Mouse (Mus musculus): ENCODE measurements around the gene D17H6S53E.

Gene D17H6S53E

GRCm38 (mm10) chr17:35125578-35125977 lies 595 bp upstream of the D17H6S53E start:
- in situ Hi-C loops (cut with MboI; ENCODE audit: low pct_unique_long_range_greater_than_20kb in 1 of 2, low sequenced_read_pairs in 2 of 2, unreplicated experiment in 1 of 2): no loop called here

GRCm38 (mm10) chr17:35127017-35127416 lies 844 bp downstream of the D17H6S53E start:
- in situ Hi-C loops (cut with MboI; ENCODE audit: low pct_unique_long_range_greater_than_20kb in 1 of 2, low sequenced_read_pairs in 2 of 2, unreplicated experiment in 1 of 2): no loop called here

DNA sequence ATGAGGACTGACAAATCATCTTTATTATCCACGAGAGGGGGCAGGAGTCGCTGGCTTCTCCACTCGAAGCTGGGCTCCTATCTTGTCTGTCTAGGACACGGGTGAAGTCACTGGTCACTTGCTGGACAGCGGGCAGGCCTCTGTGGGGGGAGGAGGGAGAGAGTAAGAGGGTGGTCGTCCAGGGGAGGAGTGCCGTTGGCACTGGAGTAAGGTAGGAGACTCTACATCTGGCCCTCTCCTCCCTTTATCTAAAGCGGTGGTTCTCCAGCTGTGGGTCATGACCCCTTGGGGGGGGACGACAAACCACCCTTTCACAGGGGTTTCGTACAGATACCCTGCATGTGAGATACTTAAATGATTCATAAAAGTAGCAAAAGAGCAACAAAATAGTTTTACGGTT lies 2.8 kb downstream of the D17H6S53E start:
- in situ Hi-C loops (cut with MboI; ENCODE audit: low pct_unique_long_range_greater_than_20kb in 1 of 2, low sequenced_read_pairs in 2 of 2, unreplicated experiment in 1 of 2): no loop called here

- in situ Hi-C loops (cut with MboI; ENCODE audit: low pct_unique_long_range_greater_than_20kb in 1 of 2, low sequenced_read_pairs in 2 of 2, unreplicated experiment in 1 of 2): no loop called here
Observed at GRCm38 (mm10) chr17:35131038-35131437, 4.9 kb downstream of the D17H6S53E start.

DNA sequence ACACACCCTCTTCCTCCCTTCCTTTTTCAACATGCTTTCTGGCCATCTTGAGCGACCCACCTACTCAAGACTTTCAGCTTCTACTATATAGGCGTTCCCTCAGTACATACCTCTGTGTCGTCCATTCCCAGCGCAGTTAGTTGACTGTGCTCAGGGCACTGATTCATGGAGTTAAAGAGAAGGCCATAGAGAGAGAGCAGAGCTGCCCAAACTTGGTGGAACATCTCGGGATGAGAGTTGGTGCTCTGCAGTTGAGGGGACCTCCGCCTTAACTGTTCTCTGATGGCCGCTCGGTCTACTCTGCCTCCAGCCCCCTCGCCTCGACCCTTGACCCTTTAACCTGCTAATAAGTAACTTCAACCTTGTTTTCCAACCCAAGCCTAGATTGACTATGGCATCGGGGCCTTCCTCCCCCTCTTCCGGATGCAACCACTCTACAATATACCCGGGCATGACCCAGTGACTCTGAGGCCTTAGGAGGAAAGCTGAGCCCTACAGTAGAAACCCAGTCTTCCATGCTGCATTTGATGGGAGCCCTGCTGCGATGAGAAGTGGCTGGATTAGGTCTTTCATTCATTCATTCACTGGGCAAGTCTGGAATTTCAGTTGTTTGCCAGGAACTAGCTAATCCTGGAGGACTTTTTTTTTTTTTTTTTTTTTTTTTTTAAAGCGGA lies 5.5 kb downstream of the D17H6S53E start, which contains the start of gene Apom:
Gene Apom (minus strand): TSS at position 551 of the 674 bp plus-strand sequence.
- in situ Hi-C loops (cut with MboI; ENCODE audit: low pct_unique_long_range_greater_than_20kb in 1 of 2, low sequenced_read_pairs in 2 of 2, unreplicated experiment in 1 of 2): no loop called here

GRCm38 (mm10) chr17:35132174-35132560 lies 6.0 kb downstream of the D17H6S53E start:
- in situ Hi-C loops (cut with MboI; ENCODE audit: low pct_unique_long_range_greater_than_20kb in 1 of 2, low sequenced_read_pairs in 2 of 2, unreplicated experiment in 1 of 2): no loop called here

GRCm38 (mm10) chr17:35133517-35133916 lies 7.3 kb downstream of the D17H6S53E start:
- in situ Hi-C loops (cut with MboI; ENCODE audit: low pct_unique_long_range_greater_than_20kb in 1 of 2, low sequenced_read_pairs in 2 of 2, unreplicated experiment in 1 of 2): no loop called here

GRCm38 (mm10) chr17:35134801-35135590 lies 8.8 kb downstream of the D17H6S53E start, which contains the start of gene Bag6:
Gene Bag6 (plus strand): TSS chr17:35135178.
- in situ Hi-C loops (cut with MboI; ENCODE audit: low pct_unique_long_range_greater_than_20kb in 1 of 2, low sequenced_read_pairs in 2 of 2, unreplicated experiment in 1 of 2): no loop called here

- in situ Hi-C loops (cut with MboI; ENCODE audit: low pct_unique_long_range_greater_than_20kb in 1 of 2, low sequenced_read_pairs in 2 of 2, unreplicated experiment in 1 of 2): no loop called here
Observed at GRCm38 (mm10) chr17:35135591-35136320, 9.6 kb downstream of the D17H6S53E start.

DNA sequence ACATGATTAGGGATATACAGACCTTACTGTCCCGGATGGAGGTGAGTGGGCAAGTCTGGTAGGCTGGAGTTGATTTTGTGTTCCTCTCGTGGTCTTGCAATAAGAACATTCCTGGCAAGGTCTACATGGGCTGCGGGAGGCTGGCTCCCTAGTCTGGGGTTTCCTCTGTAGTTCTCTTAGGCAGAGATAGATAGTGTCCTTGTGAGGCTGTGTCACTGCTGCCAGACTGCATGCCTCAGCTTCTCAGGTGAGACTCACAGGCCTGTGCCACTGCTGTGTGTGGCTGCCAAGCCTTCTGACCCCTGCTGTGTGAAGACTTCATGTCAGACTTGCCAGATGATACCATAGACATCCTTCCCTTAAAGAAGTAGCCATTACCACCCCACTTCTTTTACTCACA lies 13.1 kb downstream of the D17H6S53E start:
- in situ Hi-C loops (cut with MboI; ENCODE audit: low pct_unique_long_range_greater_than_20kb in 1 of 2, low sequenced_read_pairs in 2 of 2, unreplicated experiment in 1 of 2): no loop called here

- in situ Hi-C loops (cut with MboI; ENCODE audit: low pct_unique_long_range_greater_than_20kb in 1 of 2, low sequenced_read_pairs in 2 of 2, unreplicated experiment in 1 of 2): loop anchor here in 1 of 2 experiments (10.0 kb wide), 1 partner anchor 126 kb away; the partner anchor contains the start of gene Vwa7
Observed at GRCm38 (mm10) chr17:35140490-35140996, 14.4 kb downstream of the D17H6S53E start.

GRCm38 (mm10) chr17:35141971-35142370 lies 15.8 kb downstream of the D17H6S53E start:
- in situ Hi-C loops (cut with MboI; ENCODE audit: low pct_unique_long_range_greater_than_20kb in 1 of 2, low sequenced_read_pairs in 2 of 2, unreplicated experiment in 1 of 2): loop anchor here in 1 of 2 experiments (10.0 kb wide), 1 partner anchor 127 kb away; the partner anchor contains the start of gene Vwa7

DNA sequence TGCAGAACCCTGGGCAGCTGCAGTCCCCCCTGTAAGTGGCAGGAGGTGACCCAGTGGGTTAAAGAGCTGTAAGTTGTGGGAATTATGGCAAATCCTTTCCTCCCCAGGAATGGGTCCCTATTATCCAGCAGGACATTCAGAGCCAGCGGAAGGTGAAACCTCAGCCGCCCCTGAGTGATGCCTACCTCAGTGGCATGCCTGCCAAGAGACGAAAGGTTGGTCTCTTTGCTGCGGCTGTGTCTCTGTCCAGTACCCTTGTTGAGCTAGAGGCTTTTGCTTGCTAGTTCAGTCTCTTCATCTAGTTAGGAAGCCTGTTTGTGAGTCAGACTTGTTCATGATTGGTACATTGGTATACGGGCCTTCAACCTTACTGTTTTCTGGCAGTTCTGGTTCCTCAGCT lies 20.0 kb downstream of the D17H6S53E start:
- in situ Hi-C loops (cut with MboI; ENCODE audit: low pct_unique_long_range_greater_than_20kb in 1 of 2, low sequenced_read_pairs in 2 of 2, unreplicated experiment in 1 of 2): loop anchor here in 1 of 2 experiments (10.0 kb wide), 1 partner anchor 131 kb away; the partner anchor contains the start of gene Vwa7

- in situ Hi-C loops (cut with MboI; ENCODE audit: low pct_unique_long_range_greater_than_20kb in 1 of 2, low sequenced_read_pairs in 2 of 2, unreplicated experiment in 1 of 2): loop anchor here in 1 of 2 experiments (10.0 kb wide), 1 partner anchor 133 kb away; the partner anchor contains the start of gene Vwa7
Observed at GRCm38 (mm10) chr17:35147348-35147747, 21.2 kb downstream of the D17H6S53E start.

- in situ Hi-C loops (cut with MboI; ENCODE audit: low pct_unique_long_range_greater_than_20kb in 1 of 2, low sequenced_read_pairs in 2 of 2, unreplicated experiment in 1 of 2): loop anchor here in 1 of 2 experiments (10.0 kb wide), 1 partner anchor 133 kb away; the partner anchor contains the start of gene Vwa7
Observed at GRCm38 (mm10) chr17:35147922-35148639, 21.9 kb downstream of the D17H6S53E start.

DNA sequence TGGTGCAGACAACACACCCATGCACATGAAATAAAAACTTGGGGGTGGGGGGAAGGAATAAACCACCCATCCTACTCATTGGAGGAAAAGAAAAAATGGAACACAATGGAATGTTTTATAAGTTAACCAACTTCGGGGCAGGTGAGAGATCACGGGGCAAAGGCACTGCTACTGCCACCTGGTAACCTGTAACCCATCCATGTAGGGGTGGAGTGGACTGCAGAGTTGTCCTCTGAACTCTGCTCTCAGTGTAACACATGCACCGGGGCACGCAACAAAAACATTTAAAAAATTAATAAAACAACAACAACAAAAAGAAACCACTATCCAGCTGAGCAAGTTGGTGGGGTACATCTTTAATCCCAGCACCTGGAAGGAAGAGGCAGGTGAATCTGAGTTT lies 25.9 kb downstream of the D17H6S53E start:
- in situ Hi-C loops (cut with MboI; ENCODE audit: low pct_unique_long_range_greater_than_20kb in 1 of 2, low sequenced_read_pairs in 2 of 2, unreplicated experiment in 1 of 2): no loop called here

- in situ Hi-C loops (cut with MboI; ENCODE audit: low pct_unique_long_range_greater_than_20kb in 1 of 2, low sequenced_read_pairs in 2 of 2, unreplicated experiment in 1 of 2): no loop called here
Observed at GRCm38 (mm10) chr17:35153077-35153476, 26.9 kb downstream of the D17H6S53E start.

- in situ Hi-C loops (cut with MboI; ENCODE audit: low pct_unique_long_range_greater_than_20kb in 1 of 2, low sequenced_read_pairs in 2 of 2, unreplicated experiment in 1 of 2): no loop called here
Observed at GRCm38 (mm10) chr17:35153931-35154330, 27.8 kb downstream of the D17H6S53E start.

Measured in mouse embryonic stem cell (cell line).